Mouse (Mus musculus): ENCODE measurements around the gene Serinc5. TPM values are rescaled to one million over a fixed set of nuclear protein-coding genes. Genes with fewer than 3 reads are reported as not detected.
A peak's percentile ranks its signal among the peaks of the same experiment; 100 is the strongest.

Serinc5 gene
- polyA plus RNA-seq, 1 experiment from 2014 or later = 12.2 TPM

DNA sequence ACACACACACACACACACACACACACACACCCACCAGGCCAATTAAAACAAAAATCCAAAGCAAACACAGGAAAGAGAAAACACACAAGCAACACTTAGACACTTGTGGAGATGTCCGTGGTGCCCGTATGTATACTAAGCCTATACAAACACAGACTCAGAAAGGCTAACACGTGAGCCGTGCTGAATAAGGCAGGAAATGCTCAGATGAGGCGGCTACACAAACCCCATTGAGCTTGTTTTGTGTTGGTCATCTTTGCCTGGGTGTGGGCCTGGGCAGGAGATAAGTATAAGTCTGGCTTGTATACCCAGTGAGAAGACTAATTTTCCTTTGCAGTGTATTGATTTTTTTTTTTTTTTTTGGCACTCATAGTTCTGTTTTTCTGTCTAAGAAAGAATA, 91.1 kb downstream of the Serinc5 start:
- no peak for TF ChIP-seq CTCF (IDR thresholded peaks at IDR 0.05; ENCODE audit: low read depth)
- TF ChIP-seq EP300 (IDR thresholded peaks at IDR 0.05; ENCODE audit: low read depth) = no peak
- H3K36me3 ChIP-seq (replicated peaks; ENCODE audit: insufficient read depth, low read length) = peaks cover 29% of the 10 kb centered on the region
- no peak overlapping the region for H3K4me3 ChIP-seq (ENCODE audit: low read depth, low read length)
- WGBS (ENCODE audit: insufficient replicate concordance) = 68% methylated on average over 5 of the region's 5 CpGs
- H3K27me3 ChIP-seq (ENCODE audit: insufficient read depth, low read length) = no peaks in the 10 kb centered on the region
- DNase-seq (peak; percentile 10), ATAC-seq (no peak)
- H3K27ac ChIP-seq (ENCODE audit: low read depth) = no peak overlapping the region
- peaks cover 17% of the 10 kb centered on the region for H3K4me1 ChIP-seq (ENCODE audit: insufficient read depth)
- H3K9me3 ChIP-seq (ENCODE audit: low read length) = no peaks in the 10 kb centered on the region
- no peak overlapping the region for H3K4me2 ChIP-seq (ENCODE audit: low read depth, low read length)
- H3K9ac ChIP-seq (replicated peaks) = no peak overlapping the region

DNA sequence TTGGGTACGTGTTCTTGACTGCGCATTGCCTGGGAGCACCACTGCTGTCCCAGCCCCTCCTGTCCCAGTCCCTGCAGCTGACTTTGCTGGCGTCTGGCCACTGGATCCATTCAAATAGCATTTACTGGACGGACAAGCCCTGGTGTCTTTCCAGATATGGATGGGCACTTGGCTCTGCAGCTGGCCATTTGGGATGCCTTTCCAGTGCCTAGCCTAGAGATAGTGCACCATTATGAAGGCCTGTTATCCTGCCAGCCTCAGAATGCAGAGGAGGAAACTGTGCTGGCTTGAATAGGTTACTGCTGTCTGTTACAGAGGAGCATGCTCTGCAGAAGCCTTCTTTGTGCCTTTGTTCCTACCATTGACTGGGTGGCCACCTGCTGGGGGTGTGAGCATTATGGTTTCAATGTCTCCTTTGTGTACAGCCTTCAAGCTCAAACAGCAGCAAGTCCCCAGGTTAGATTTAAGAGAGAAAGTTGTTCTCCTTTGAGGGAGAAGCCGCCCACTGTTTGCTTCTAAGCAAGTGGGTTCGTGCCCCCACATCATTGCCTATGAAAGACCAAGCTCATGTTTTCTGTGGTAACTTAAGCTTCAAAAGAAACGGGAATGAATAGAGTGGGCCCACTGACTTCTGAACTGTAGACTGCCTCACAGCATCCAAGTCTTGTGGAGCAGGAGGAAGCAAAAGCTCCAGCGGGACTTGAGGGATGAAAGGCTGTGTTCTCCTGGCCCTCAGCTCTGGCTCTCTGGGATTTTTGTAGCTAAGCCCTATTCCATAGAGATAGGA, 92.5 kb downstream of the Serinc5 start:
- WGBS (ENCODE audit: insufficient replicate concordance) = 81% methylated on average over 8 of the region's 8 CpGs
- ATAC-seq (no peak), DNase-seq (peak; percentile 13)
- no peak overlapping the region for H3K4me3 ChIP-seq (ENCODE audit: low read depth, low read length)
- H3K4me1 ChIP-seq (ENCODE audit: insufficient read depth) = peaks cover 20% of the 10 kb centered on the region
- no peaks in the 10 kb centered on the region for H3K9me3 ChIP-seq (ENCODE audit: low read length)
- H3K27me3 ChIP-seq (ENCODE audit: insufficient read depth, low read length) = no peaks in the 10 kb centered on the region
- no peak overlapping the region for H3K4me2 ChIP-seq (ENCODE audit: low read depth, low read length)
- no peak overlapping the region for H3K9ac ChIP-seq (replicated peaks)
- H3K36me3 ChIP-seq (replicated peaks; ENCODE audit: insufficient read depth, low read length) = peaks cover 32% of the 10 kb centered on the region
- no peak overlapping the region for H3K27ac ChIP-seq (ENCODE audit: low read depth)
- TF ChIP-seq EP300 (IDR thresholded peaks at IDR 0.05; ENCODE audit: low read depth) (no peak), CTCF (IDR thresholded peaks at IDR 0.05; ENCODE audit: low read depth) (peak; percentile 26; the same call in 1 of the 2 replicates)

DNA sequence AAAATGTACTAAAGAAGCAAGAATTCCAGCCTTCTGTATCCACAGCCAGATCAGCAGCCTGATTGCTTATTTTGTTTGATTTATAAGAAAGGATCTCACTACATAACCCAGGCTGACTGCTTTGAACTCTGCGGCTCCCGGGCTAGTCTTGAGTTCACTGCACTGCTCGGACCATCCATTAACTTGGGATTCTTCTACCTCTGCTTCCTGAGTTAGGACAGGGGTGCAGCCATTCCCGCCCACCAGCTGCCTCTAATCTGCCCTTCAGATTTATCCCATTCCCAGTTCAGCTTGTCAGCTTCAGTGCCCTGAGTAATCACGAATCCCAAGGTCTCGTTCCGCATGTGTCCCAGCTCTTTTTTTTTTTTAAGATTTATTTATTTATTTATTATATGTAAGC, 93.3 kb downstream of the Serinc5 start:
- DNase-seq = peak; percentile 3
- H3K4me3 ChIP-seq (ENCODE audit: low read depth, low read length) = no peak overlapping the region
- WGBS (ENCODE audit: insufficient replicate concordance) = 89% methylated on average over 7 of the region's 7 CpGs
- H3K36me3 ChIP-seq (replicated peaks; ENCODE audit: insufficient read depth, low read length) = peaks cover 36% of the 10 kb centered on the region
- H3K27ac ChIP-seq (ENCODE audit: low read depth) = no peak overlapping the region
- ATAC-seq = no peak
- H3K9me3 ChIP-seq (ENCODE audit: low read length) = no peaks in the 10 kb centered on the region
- no peak overlapping the region for H3K9ac ChIP-seq (replicated peaks)
- no peak overlapping the region for H3K4me2 ChIP-seq (ENCODE audit: low read depth, low read length)
- no peak for TF ChIP-seq CTCF (IDR thresholded peaks at IDR 0.05; ENCODE audit: low read depth)
- no peak for TF ChIP-seq EP300 (IDR thresholded peaks at IDR 0.05; ENCODE audit: low read depth)
- H3K27me3 ChIP-seq (ENCODE audit: insufficient read depth, low read length) = no peaks in the 10 kb centered on the region
- H3K4me1 ChIP-seq (ENCODE audit: insufficient read depth) = peaks cover 16% of the 10 kb centered on the region

DNA sequence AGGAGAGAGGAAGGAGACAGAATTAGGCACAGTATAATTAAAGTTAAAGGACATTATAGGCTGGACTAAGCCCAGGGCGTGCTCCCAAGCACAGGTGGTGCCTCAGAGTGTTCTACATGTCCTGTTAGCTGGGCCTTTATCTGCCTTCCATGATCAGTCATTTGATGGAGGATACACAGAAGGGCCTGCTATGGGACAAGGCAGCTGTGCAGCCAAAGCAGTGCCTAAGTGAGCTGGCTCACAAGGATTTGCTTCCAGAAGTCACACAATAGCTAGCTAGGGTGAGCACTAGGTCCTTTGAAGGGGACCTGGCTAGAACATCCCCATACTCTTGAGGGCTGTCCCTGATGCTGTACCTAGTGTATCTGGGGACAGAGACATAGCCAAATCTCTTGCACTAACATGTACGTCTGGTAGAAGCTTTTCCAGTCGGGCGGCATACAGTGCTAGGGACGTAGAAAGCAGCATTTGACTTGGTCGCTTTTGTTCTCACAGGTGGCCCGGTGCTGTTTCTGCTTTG, 94.2 kb downstream of the Serinc5 start:
- peak; percentile 9 for DNase-seq
- WGBS (ENCODE audit: insufficient replicate concordance) = 78% methylated on average over 7 of the region's 7 CpGs

DNA sequence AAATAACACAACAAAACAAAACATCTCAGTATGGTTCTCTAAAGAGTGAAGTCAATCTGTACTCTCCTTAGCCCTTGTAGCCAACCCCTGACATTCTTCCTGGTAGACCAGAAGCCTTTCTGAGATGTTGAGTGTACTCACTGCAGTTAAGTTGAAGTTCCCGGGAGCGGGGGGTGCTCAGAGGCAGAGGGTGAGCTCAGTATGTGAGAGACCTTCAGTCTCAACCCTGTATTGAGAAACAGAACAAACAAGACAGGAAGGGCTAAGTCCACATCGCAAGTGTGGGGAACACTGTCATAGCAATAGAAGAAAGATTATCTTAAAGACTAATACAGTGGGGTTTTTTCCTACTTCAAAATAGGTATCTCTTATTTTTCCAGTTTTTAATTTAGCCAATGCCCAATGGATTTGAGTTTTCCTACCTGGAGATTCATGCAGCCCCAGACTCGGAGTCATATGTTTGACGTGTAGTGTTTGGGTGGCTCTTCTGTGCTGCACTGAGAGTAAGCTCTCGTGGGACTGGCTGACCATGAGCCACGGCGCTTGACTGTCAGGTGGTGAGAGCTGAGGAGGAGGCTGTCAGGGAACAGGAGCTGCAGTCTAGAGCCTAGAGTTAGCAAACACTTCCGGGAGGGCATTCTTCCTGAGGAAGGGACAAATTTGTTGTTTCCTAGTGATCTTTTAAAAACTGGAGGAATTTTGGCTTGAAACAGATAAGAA, 95.6 kb downstream of the Serinc5 start:
- Histone ChIP-seq H3K4me1 (ENCODE audit: insufficient read depth) (peaks cover 9% of the 10 kb centered on the region; the same call in 1 of the 2 replicates), H3K9ac (replicated peaks) (no peak overlapping the region), H3K4me2 (ENCODE audit: low read depth, low read length) (peak overlapping the region; percentile 45), H3K36me3 (replicated peaks; ENCODE audit: insufficient read depth, low read length) (peaks cover 31% of the 10 kb centered on the region), H3K9me3 (ENCODE audit: low read length) (no peaks in the 10 kb centered on the region), H3K4me3 (ENCODE audit: low read depth, low read length) (0 out of 2 replicates have a peak overlapping the region, but pooled peaks have one; percentile 9), H3K27ac (ENCODE audit: low read depth) (peak overlapping the region; percentile 68), H3K27me3 (ENCODE audit: insufficient read depth, low read length) (no peaks in the 10 kb centered on the region)
- DNase-seq (peak; percentile 18), ATAC-seq (peak; percentile 88)
- WGBS (ENCODE audit: insufficient replicate concordance) = 61% methylated on average over 9 of the region's 9 CpGs
- TF ChIP-seq EP300 (IDR thresholded peaks at IDR 0.05; ENCODE audit: low read depth) = no peak

More for the DNA sequence above, 94.2 kb downstream of the Serinc5 start:
- Histone ChIP-seq H3K36me3 (replicated peaks; ENCODE audit: insufficient read depth, low read length) (peaks cover 38% of the 10 kb centered on the region), H3K27ac (ENCODE audit: low read depth) (no peak overlapping the region), H3K9me3 (ENCODE audit: low read length) (no peaks in the 10 kb centered on the region), H3K27me3 (ENCODE audit: insufficient read depth, low read length) (no peaks in the 10 kb centered on the region), H3K4me3 (ENCODE audit: low read depth, low read length) (no peak overlapping the region), H3K4me2 (ENCODE audit: low read depth, low read length) (no peak overlapping the region), H3K9ac (replicated peaks) (no peak overlapping the region), H3K4me1 (ENCODE audit: insufficient read depth) (peaks cover 10% of the 10 kb centered on the region)
- no peak for TF ChIP-seq CTCF (IDR thresholded peaks at IDR 0.05; ENCODE audit: low read depth)
- TF ChIP-seq EP300 (IDR thresholded peaks at IDR 0.05; ENCODE audit: low read depth) = no peak
- ATAC-seq = no peak

DNA sequence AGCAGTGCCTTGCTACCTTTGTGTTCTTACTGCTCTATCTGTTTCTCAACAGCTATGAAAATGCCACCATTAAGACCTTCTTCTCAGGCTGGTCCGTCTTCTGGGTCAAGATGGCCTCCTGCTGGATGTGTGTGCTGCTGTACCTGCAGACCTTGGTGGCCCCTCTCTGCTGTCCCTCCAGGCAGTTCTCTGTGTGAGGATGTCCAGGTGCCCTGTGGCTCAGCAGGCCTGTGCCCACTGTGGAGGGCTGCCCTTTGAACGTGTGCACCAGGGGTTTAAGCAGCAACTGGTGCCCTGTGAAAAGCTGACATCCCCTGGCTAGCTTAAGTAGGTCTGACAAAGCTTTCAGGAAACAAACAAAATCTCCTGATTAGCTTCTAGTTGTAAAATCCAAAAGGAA, 97.0 kb downstream of the Serinc5 start:
- H3K9ac ChIP-seq (replicated peaks) = no peak overlapping the region
- no peak for TF ChIP-seq EP300 (IDR thresholded peaks at IDR 0.05; ENCODE audit: low read depth)
- no peak for TF ChIP-seq CTCF (IDR thresholded peaks at IDR 0.05; ENCODE audit: low read depth)
- H3K4me1 ChIP-seq (ENCODE audit: insufficient read depth) = peaks cover 9% of the 10 kb centered on the region; the same call in 1 of the 2 replicates
- no peaks in the 10 kb centered on the region for H3K27me3 ChIP-seq (ENCODE audit: insufficient read depth, low read length)
- WGBS (ENCODE audit: insufficient replicate concordance) = 71% methylated on average over 2 of the region's 2 CpGs
- no peak overlapping the region for H3K4me3 ChIP-seq (ENCODE audit: low read depth, low read length)
- peaks cover 32% of the 10 kb centered on the region for H3K36me3 ChIP-seq (replicated peaks; ENCODE audit: insufficient read depth, low read length)
- H3K4me2 ChIP-seq (ENCODE audit: low read depth, low read length) = no peak overlapping the region
- no peak overlapping the region for H3K27ac ChIP-seq (ENCODE audit: low read depth)
- DNase-seq = peak; percentile 10
- no peak for ATAC-seq
- no peaks in the 10 kb centered on the region for H3K9me3 ChIP-seq (ENCODE audit: low read length)

Data from liver, postnatal 0 days (tissue).